Mouse (Mus musculus): Measurements from ENCODE around the gene Mark2. TPM values are rescaled to one million over a fixed set of nuclear protein-coding genes. Genes with fewer than 3 reads are reported as not detected.
A peak's percentile ranks its signal among the peaks of the same experiment; 100 is the strongest.

The Mark2 gene
- polyA plus RNA-seq, 1 experiment: 33.7 TPM

DNA sequence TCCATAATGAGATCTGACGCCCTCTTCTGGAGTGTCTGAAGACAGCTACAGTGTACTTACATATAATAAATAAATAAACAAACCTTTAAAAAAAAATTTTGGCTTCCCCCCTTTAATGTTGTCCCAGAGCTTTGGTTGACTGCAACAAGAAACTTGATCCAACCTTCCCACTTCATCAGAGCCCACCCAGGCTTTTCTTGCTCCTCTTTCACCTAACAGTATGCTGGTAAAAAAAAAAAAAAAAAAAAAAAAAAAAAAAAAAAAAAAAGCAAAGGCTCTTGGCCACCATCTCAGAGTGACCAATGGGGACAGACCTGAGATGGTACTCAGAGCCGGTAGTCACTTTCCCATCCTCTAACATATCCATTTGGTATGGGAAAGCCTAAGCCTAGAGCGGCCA is 53.4 kb downstream of the Mark2 start:
- no peak overlapping the region for H3ac ChIP-seq (ENCODE audit: control insufficient read depth, insufficient read length)
- H3K36me3 ChIP-seq (ENCODE audit: control insufficient read depth, insufficient read depth): peaks cover 38% of the 10 kb centered on the region
- H3K27me3 ChIP-seq (ENCODE audit: control insufficient read depth, insufficient read depth, insufficient read length): no peaks in the 10 kb centered on the region
- H3K79me2 ChIP-seq (ENCODE audit: control insufficient read depth, insufficient read depth): peaks cover 5% of the 10 kb centered on the region
- no peak overlapping the region for H3K4me3 ChIP-seq
- TF ChIP-seq POLR2A (IDR thresholded peaks at IDR 0.05; ENCODE audit: insufficient read length, low read depth): no peak
- TF ChIP-seq MAX (IDR thresholded peaks at IDR 0.05; ENCODE audit: low read depth): no peak
- TF ChIP-seq TCF3 (IDR thresholded peaks at IDR 0.05; ENCODE audit: insufficient read length, low read depth): no peak
- no peak for TF ChIP-seq SRF (IDR thresholded peaks at IDR 0.05; ENCODE audit: control insufficient read depth, insufficient read length, low read depth)
- no peak for TF ChIP-seq MYOD1 (IDR thresholded peaks at IDR 0.05; ENCODE audit: control insufficient read depth in 1 of 3, insufficient read length in 2 of 3, low read depth in 2 of 3)
- no peak for TF ChIP-seq TCF12 (IDR thresholded peaks at IDR 0.05; ENCODE audit: insufficient read depth, poor library complexity, severe bottlenecking)
- no peak for TF ChIP-seq USF1 (IDR thresholded peaks at IDR 0.05; ENCODE audit: low read depth)
- TF ChIP-seq POLR2AphosphoS2 (IDR thresholded peaks at IDR 0.05; ENCODE audit: insufficient read length, low read depth): no peak
- no peak for TF ChIP-seq CEBPB (IDR thresholded peaks at IDR 0.05; ENCODE audit: insufficient read depth, poor library complexity, severe bottlenecking)
- TF ChIP-seq E2F4 (IDR thresholded peaks at IDR 0.05; ENCODE audit: insufficient read depth): no peak
- H3K4me2 ChIP-seq (ENCODE audit: low read depth): no peak overlapping the region

DNA sequence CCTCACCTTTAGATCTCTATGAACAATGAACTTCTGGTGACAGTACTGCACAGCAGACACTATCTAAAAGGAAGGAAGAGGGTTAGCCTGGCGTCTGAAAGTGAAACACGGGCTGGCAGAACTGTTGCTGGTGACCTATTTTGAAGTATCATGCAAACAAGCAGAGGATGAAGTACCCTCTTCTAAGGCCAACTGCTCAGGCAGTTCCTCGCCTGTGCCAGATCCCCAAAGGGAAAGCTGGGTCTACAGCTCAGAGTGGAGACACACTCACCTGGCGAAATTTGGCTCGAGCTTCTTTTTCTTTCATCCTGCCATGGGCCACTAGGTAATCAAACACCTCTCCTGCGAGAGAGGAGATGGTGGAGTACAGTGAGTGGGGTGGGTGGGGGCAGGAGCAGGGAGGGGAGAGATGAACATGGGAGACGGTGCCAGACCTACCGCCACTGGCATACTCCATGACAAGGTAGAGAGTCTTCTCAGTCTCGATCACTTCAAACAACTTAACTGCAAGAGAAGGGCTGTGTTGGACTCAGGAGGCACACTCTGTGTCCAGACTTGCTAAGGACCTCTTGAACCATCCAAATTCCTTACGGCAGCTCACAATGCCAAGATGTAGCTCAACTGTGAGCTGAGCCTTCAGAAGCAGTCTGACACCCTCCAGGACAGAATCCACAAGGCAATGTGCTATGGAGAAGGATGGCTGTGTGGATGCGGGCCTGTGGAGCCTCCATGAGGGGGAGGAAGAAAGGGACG is 54.9 kb downstream of the Mark2 start:
- H3K79me2 ChIP-seq (ENCODE audit: control insufficient read depth, insufficient read depth): peaks cover 4% of the 10 kb centered on the region
- H3K4me2 ChIP-seq (ENCODE audit: low read depth): no peak overlapping the region
- no peaks in the 10 kb centered on the region for H3K27me3 ChIP-seq (ENCODE audit: control insufficient read depth, insufficient read depth, insufficient read length)
- peaks cover 46% of the 10 kb centered on the region for H3K36me3 ChIP-seq (ENCODE audit: control insufficient read depth, insufficient read depth)
- no peak overlapping the region for H3ac ChIP-seq (ENCODE audit: control insufficient read depth, insufficient read length)
- no peak for TF ChIP-seq POLR2AphosphoS2 (IDR thresholded peaks at IDR 0.05; ENCODE audit: insufficient read length, low read depth)
- no peak for TF ChIP-seq POLR2A (IDR thresholded peaks at IDR 0.05; ENCODE audit: insufficient read length, low read depth)
- TF ChIP-seq MYOD1 (IDR thresholded peaks at IDR 0.05; ENCODE audit: control insufficient read depth in 1 of 3, insufficient read length in 2 of 3, low read depth in 2 of 3): no peak
- no peak for TF ChIP-seq CEBPB (IDR thresholded peaks at IDR 0.05; ENCODE audit: insufficient read depth, poor library complexity, severe bottlenecking)
- no peak for TF ChIP-seq TCF3 (IDR thresholded peaks at IDR 0.05; ENCODE audit: insufficient read length, low read depth)
- TF ChIP-seq MAX (IDR thresholded peaks at IDR 0.05; ENCODE audit: low read depth): no peak
- TF ChIP-seq E2F4 (IDR thresholded peaks at IDR 0.05; ENCODE audit: insufficient read depth): no peak
- no peak for TF ChIP-seq TCF12 (IDR thresholded peaks at IDR 0.05; ENCODE audit: insufficient read depth, poor library complexity, severe bottlenecking)
- TF ChIP-seq MYOG (IDR thresholded peaks at IDR 0.05; ENCODE audit: control insufficient read depth in 1 of 3, insufficient read depth in 1 of 3, insufficient read length in 2 of 3, low read depth in 2 of 3): no peak
- no peak for TF ChIP-seq REST (IDR thresholded peaks at IDR 0.05; ENCODE audit: insufficient read depth, insufficient read length)
- no peak for TF ChIP-seq SRF (IDR thresholded peaks at IDR 0.05; ENCODE audit: control insufficient read depth, insufficient read length, low read depth)
- TF ChIP-seq USF1 (IDR thresholded peaks at IDR 0.05; ENCODE audit: low read depth): no peak
- no peak overlapping the region for H3K4me3 ChIP-seq

DNA sequence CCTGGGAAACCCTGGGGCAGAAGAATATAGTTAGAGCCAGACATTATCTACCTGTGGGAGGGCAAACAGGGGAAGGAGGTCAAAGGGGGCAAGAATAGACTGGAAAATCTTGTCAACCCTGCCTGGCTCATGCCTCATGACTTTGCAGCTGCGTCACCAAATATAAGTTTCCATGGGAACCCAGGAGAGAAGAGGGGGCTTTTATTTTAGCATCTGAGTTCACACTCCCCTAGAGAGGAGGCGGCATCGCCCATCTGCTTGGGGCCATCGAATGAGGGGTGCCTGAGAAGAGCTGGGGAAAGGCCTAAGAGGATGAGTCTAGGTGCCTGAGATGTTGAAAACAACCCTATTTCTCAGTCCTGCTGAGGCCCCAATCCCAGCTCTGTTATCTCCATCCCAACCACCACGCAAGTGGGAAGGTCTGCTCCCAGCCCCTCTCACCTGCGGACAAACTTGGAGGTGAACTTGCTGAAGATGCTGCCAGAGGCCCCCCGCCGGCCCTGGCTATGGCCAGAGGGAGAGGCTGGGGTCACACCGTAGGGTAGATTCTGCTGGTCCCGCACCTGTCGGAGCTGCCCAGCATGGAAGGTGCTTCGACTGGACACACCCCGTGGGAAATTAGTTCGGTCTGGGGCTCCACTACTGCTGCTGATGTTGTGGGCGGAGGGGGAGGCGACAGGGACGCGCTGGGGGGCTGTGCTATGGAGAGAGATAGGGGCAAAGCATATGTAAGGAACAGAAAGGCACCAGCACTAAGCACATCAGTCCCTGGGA is 60.9 kb downstream of the Mark2 start:
- no peak overlapping the region for H3K4me3 ChIP-seq
- no peaks in the 10 kb centered on the region for H3K79me2 ChIP-seq (ENCODE audit: control insufficient read depth, insufficient read depth)
- peaks cover 31% of the 10 kb centered on the region for H3K36me3 ChIP-seq (ENCODE audit: control insufficient read depth, insufficient read depth)
- no peaks in the 10 kb centered on the region for H3K27me3 ChIP-seq (ENCODE audit: control insufficient read depth, insufficient read depth, insufficient read length)
- no peak for TF ChIP-seq TCF3 (IDR thresholded peaks at IDR 0.05; ENCODE audit: insufficient read length, low read depth)
- TF ChIP-seq MYOD1 (IDR thresholded peaks at IDR 0.05; ENCODE audit: control insufficient read depth in 1 of 3, insufficient read length in 2 of 3, low read depth in 2 of 3): peak in 1 of 3 experiments; percentile 10
- H3K4me2 ChIP-seq (ENCODE audit: low read depth): no peak overlapping the region
- H3ac ChIP-seq (ENCODE audit: control insufficient read depth, insufficient read length): no peak overlapping the region

DNA sequence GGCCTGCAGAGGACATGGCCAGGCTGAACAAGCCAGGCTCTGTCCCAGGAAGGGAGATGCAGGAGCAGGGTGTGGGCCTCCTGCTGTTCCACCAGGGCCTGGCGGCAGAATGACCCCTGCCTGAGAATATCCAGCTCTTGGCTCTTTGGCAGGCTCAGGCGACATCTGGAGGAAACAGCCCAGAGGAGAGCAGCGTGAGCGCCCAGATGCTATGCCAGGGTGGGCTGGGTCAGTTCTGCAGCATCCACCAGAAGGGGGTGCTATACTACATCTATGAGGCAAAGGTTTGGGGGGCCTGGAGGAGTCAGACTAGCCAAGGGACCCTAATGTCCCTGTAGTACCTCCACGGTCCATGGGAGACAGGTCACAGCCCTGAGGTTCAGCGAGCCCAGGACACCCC is 62.5 kb downstream of the Mark2 start:
- H3ac ChIP-seq (ENCODE audit: control insufficient read depth, insufficient read length): no peak overlapping the region
- TF ChIP-seq POLR2AphosphoS2 (IDR thresholded peaks at IDR 0.05; ENCODE audit: insufficient read length, low read depth) (no peak), REST (IDR thresholded peaks at IDR 0.05; ENCODE audit: insufficient read depth, insufficient read length) (no peak), SRF (IDR thresholded peaks at IDR 0.05; ENCODE audit: control insufficient read depth, insufficient read length, low read depth) (no peak), MAX (IDR thresholded peaks at IDR 0.05; ENCODE audit: low read depth) (no peak), TCF12 (IDR thresholded peaks at IDR 0.05; ENCODE audit: insufficient read depth, poor library complexity, severe bottlenecking) (no peak), MYOD1 (IDR thresholded peaks at IDR 0.05; ENCODE audit: control insufficient read depth in 1 of 3, insufficient read length in 2 of 3, low read depth in 2 of 3) (no peak), USF1 (IDR thresholded peaks at IDR 0.05; ENCODE audit: low read depth) (no peak), TCF3 (IDR thresholded peaks at IDR 0.05; ENCODE audit: insufficient read length, low read depth) (no peak), POLR2A (IDR thresholded peaks at IDR 0.05; ENCODE audit: insufficient read length, low read depth) (no peak), E2F4 (IDR thresholded peaks at IDR 0.05; ENCODE audit: insufficient read depth) (no peak), CEBPB (IDR thresholded peaks at IDR 0.05; ENCODE audit: insufficient read depth, poor library complexity, severe bottlenecking) (no peak), MYOG (IDR thresholded peaks at IDR 0.05; ENCODE audit: control insufficient read depth in 1 of 3, insufficient read depth in 1 of 3, insufficient read length in 2 of 3, low read depth in 2 of 3) (no peak)
- H3K36me3 ChIP-seq (ENCODE audit: control insufficient read depth, insufficient read depth): peaks cover 17% of the 10 kb centered on the region
- no peak overlapping the region for H3K4me2 ChIP-seq (ENCODE audit: low read depth)
- H3K27me3 ChIP-seq (ENCODE audit: control insufficient read depth, insufficient read depth, insufficient read length): no peaks in the 10 kb centered on the region
- H3K4me3 ChIP-seq: no peak overlapping the region
- H3K79me2 ChIP-seq (ENCODE audit: control insufficient read depth, insufficient read depth): no peaks in the 10 kb centered on the region

Data from myocyte (in vitro differentiated cells).